Mouse (Mus musculus): ENCODE results near the gene Zbtb41. TPM values are rescaled to one million over a fixed set of nuclear protein-coding genes. Genes with fewer than 3 reads are reported as not detected.
A peak's percentile ranks its signal among the peaks of the same experiment; 100 is the strongest.

The Zbtb41 gene
- polyA plus RNA-seq, 1 experiment from 2014 or later, result 9.9 TPM

DNA sequence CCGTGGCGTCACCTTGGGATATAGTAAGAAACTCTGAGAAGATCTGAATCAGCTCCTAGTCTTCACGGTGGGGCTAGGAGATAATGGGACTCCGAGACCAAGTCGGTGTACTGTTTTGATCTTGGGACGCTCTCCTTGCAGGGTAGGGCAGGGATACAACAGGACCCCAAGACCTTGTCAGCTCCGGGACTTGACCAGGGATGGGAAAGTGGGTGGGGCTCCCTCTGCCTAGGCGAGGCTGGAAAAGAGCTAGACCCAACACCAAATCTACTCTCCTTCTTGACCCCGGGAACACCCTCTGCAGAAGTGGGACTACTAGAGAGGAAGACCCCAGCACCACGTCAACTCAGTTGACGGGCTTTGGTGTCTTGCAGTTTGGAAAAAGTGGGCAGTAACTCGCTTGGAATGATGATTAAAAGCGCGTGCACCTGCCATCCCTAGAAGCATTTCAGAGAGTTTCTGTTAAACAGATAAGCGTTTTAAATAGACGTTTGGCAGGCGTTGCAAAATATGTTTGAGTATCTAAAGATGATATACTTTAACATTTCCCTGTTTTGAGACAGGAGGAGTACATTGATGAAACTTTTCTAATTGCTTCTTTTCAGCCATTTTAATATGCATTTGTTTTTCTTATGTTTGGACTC lies 33.3 kb downstream of the Zbtb41 start:
- Histone ChIP-seq H3K9me3 (ENCODE audit: low read length) (no peaks in the 10 kb centered on the region), H3K9ac (replicated peaks; ENCODE audit: low read length) (peak overlapping the region; percentile 72), H3K36me3 (ENCODE audit: insufficient read depth, low read length) (peaks cover 17% of the 10 kb centered on the region), H3K4me3 (ENCODE audit: low read length) (peak overlapping the region; percentile 85), H3K4me1 (ENCODE audit: insufficient read depth, low read length) (peaks cover 20% of the 10 kb centered on the region), H3K4me2 (replicated peaks; ENCODE audit: low read depth, low read length) (peak overlapping the region; percentile 77), H3K27ac (ENCODE audit: low read length) (peak overlapping the region; percentile 53; the same call in 1 of the 2 replicates), H3K27me3 (ENCODE audit: insufficient read depth, low read length) (no peaks in the 10 kb centered on the region)
- 3% methylated on average over 17 of the region's 17 CpGs for WGBS
- ATAC-seq (ENCODE audit: low FRiP score, low TSS enrichment), result peak; percentile 60

DNA sequence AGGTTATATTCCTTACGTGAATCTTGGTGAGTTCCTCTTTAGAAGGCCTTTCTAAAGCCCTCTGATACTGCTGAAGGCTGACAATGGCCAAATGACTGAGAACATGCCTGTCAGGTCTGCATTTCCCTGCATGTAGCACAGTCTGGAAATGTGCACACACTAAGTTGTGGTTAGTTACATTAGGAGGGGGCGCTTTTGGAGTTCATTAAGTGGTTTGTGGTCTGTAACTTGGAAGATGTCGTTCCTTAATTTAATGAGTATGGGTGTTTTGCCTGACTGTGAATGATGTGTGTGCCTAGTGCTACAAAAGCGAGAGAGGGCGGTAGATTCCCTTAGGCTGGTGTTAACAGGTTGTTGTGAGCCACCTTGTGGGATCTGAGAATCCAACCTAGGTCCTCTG lies 38.7 kb downstream of the Zbtb41 start:
- Histone ChIP-seq H3K27ac (ENCODE audit: low read length) (no peak overlapping the region), H3K9ac (replicated peaks; ENCODE audit: low read length) (no peak overlapping the region), H3K4me1 (ENCODE audit: insufficient read depth, low read length) (peaks cover 16% of the 10 kb centered on the region), H3K9me3 (ENCODE audit: low read length) (no peaks in the 10 kb centered on the region), H3K4me3 (ENCODE audit: low read length) (no peak overlapping the region), H3K36me3 (ENCODE audit: insufficient read depth, low read length) (peaks cover 37% of the 10 kb centered on the region), H3K27me3 (ENCODE audit: insufficient read depth, low read length) (no peaks in the 10 kb centered on the region), H3K4me2 (replicated peaks; ENCODE audit: low read depth, low read length) (no peak overlapping the region)
- WGBS, result 80% methylated on average over 5 of the region's 5 CpGs
- ATAC-seq (ENCODE audit: low FRiP score, low TSS enrichment), result no peak

DNA sequence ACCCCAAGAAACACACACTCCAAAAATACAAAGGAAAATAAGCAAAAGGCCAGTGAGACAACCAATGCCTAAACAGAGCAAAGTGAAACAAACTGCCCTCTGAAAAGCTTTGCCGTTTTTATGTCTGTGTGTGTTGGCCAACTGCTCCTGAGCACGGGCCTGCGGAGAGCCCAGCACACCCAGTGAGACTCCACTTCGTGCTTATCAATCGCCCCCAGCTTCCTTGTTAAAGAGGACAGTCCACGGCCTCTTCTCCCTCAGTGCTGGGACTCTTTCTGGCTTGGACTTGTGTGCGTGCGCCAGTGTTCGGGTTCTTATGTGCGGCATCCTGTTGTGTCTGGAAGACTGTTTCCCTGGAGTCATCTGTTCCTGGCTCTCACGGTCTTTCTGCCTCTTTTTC lies 43.8 kb downstream of the Zbtb41 start:
- Histone ChIP-seq H3K9me3 (ENCODE audit: low read length) (no peaks in the 10 kb centered on the region), H3K9ac (replicated peaks; ENCODE audit: low read length) (no peak overlapping the region), H3K36me3 (ENCODE audit: insufficient read depth, low read length) (peaks cover 52% of the 10 kb centered on the region), H3K27me3 (ENCODE audit: insufficient read depth, low read length) (no peaks in the 10 kb centered on the region), H3K4me1 (ENCODE audit: insufficient read depth, low read length) (no peaks in the 10 kb centered on the region), H3K4me3 (ENCODE audit: low read length) (no peak overlapping the region), H3K4me2 (replicated peaks; ENCODE audit: low read depth, low read length) (no peak overlapping the region), H3K27ac (ENCODE audit: low read length) (no peak overlapping the region)
- 94% methylated on average over 11 of the region's 11 CpGs for WGBS
- no peak for ATAC-seq (ENCODE audit: low FRiP score, low TSS enrichment)

- no peak for ATAC-seq (ENCODE audit: low FRiP score, low TSS enrichment)
- no peak overlapping the region for H3K27ac ChIP-seq (ENCODE audit: low read length)
- no peak overlapping the region for H3K4me3 ChIP-seq (ENCODE audit: low read length)
- no peak overlapping the region for H3K4me2 ChIP-seq (replicated peaks; ENCODE audit: low read depth, low read length)
- H3K9ac ChIP-seq (replicated peaks; ENCODE audit: low read length), result no peak overlapping the region
- H3K4me1 ChIP-seq (ENCODE audit: insufficient read depth, low read length), result no peaks in the 10 kb centered on the region
- 93% methylated on average over 11 of the region's 11 CpGs for WGBS
- H3K27me3 ChIP-seq (ENCODE audit: insufficient read depth, low read length), result no peaks in the 10 kb centered on the region
- H3K36me3 ChIP-seq (ENCODE audit: insufficient read depth, low read length), result peaks cover 65% of the 10 kb centered on the region
- H3K9me3 ChIP-seq (ENCODE audit: low read length), result no peaks in the 10 kb centered on the region
Measured at GRCm38 (mm10) chr1:139478898-139479297, 56.8 kb downstream of the Zbtb41 start.

DNA sequence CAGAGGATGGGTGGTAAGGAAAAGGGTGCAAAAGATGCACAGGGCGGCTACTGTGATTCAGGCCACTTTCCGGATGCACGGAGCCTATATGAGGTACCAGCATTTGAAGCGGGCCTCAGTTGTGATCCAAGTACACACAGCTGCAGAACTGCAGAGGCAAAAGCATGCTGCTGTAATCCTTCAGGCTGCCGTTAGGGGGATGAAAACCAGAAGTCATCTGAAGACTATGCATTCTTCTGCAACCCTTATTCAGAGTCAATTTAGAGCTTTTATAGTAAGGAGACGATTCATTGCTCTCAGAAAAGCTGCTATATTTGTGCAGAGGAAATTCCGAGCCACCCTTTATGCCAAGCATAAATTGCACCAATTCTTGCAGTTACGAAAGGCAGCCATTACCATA lies 58.2 kb downstream of the Zbtb41 start:
- H3K4me3 ChIP-seq (ENCODE audit: low read length), result no peak overlapping the region
- H3K4me1 ChIP-seq (ENCODE audit: insufficient read depth, low read length), result no peaks in the 10 kb centered on the region
- peaks cover 57% of the 10 kb centered on the region for H3K36me3 ChIP-seq (ENCODE audit: insufficient read depth, low read length)
- H3K4me2 ChIP-seq (replicated peaks; ENCODE audit: low read depth, low read length), result no peak overlapping the region
- H3K9ac ChIP-seq (replicated peaks; ENCODE audit: low read length), result no peak overlapping the region
- no peak overlapping the region for H3K27ac ChIP-seq (ENCODE audit: low read length)
- H3K27me3 ChIP-seq (ENCODE audit: insufficient read depth, low read length), result no peaks in the 10 kb centered on the region
- no peak for ATAC-seq (ENCODE audit: low FRiP score, low TSS enrichment)
- 92% methylated on average over 8 of the region's 8 CpGs for WGBS
- no peaks in the 10 kb centered on the region for H3K9me3 ChIP-seq (ENCODE audit: low read length)

DNA sequence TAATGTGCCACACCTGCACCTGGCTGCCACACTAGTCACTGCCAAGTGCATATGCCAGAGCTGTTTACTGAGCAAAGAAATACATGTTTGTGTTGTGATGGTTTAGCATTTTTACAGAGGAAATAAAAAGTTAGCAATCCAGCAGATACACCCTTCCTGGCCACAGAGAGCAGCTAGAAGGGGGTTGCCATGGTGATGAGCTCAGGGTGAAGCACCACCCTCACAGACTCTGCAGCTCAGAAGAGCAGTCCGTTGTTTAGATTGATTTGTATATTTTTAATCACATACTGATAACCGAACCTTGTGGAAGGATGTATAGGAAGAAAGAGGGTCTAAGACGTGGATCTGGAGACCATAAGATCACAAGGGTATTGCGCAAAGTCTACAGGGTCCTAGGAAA lies 59.1 kb downstream of the Zbtb41 start:
- Histone ChIP-seq H3K9ac (replicated peaks; ENCODE audit: low read length) (no peak overlapping the region), H3K36me3 (ENCODE audit: insufficient read depth, low read length) (peaks cover 50% of the 10 kb centered on the region)
- no peak for ATAC-seq (ENCODE audit: low FRiP score, low TSS enrichment)

GRCm38 (mm10) chr1:139494630-139495029 lies 72.5 kb downstream of the Zbtb41 start:
- no peak for ATAC-seq (ENCODE audit: low FRiP score, low TSS enrichment)
- Histone ChIP-seq H3K4me1 (ENCODE audit: insufficient read depth, low read length) (no peaks in the 10 kb centered on the region), H3K27ac (ENCODE audit: low read length) (no peak overlapping the region), H3K9ac (replicated peaks; ENCODE audit: low read length) (no peak overlapping the region), H3K36me3 (ENCODE audit: insufficient read depth, low read length) (peaks cover 36% of the 10 kb centered on the region), H3K4me3 (ENCODE audit: low read length) (no peak overlapping the region), H3K27me3 (ENCODE audit: insufficient read depth, low read length) (no peaks in the 10 kb centered on the region), H3K4me2 (replicated peaks; ENCODE audit: low read depth, low read length) (no peak overlapping the region), H3K9me3 (ENCODE audit: low read length) (no peaks in the 10 kb centered on the region)
- 91% methylated on average over 3 of the region's 3 CpGs for whole genome bisulfite sequencing

More for the DNA sequence above, 59.1 kb downstream of the Zbtb41 start:
- Histone ChIP-seq H3K27me3 (ENCODE audit: insufficient read depth, low read length) (no peaks in the 10 kb centered on the region), H3K27ac (ENCODE audit: low read length) (no peak overlapping the region), H3K4me2 (replicated peaks; ENCODE audit: low read depth, low read length) (no peak overlapping the region), H3K9me3 (ENCODE audit: low read length) (no peaks in the 10 kb centered on the region), H3K4me3 (ENCODE audit: low read length) (no peak overlapping the region), H3K4me1 (ENCODE audit: insufficient read depth, low read length) (no peaks in the 10 kb centered on the region)
- 89% methylated on average over 4 of the region's 4 CpGs for WGBS

- Histone ChIP-seq H3K27ac (ENCODE audit: low read length) (no peak overlapping the region), H3K4me3 (ENCODE audit: low read length) (no peak overlapping the region), H3K36me3 (ENCODE audit: insufficient read depth, low read length) (peaks cover 29% of the 10 kb centered on the region), H3K4me2 (replicated peaks; ENCODE audit: low read depth, low read length) (no peak overlapping the region), H3K9ac (replicated peaks; ENCODE audit: low read length) (no peak overlapping the region), H3K4me1 (ENCODE audit: insufficient read depth, low read length) (no peaks in the 10 kb centered on the region), H3K9me3 (ENCODE audit: low read length) (no peaks in the 10 kb centered on the region), H3K27me3 (ENCODE audit: insufficient read depth, low read length) (no peaks in the 10 kb centered on the region)
- no peak for ATAC-seq (ENCODE audit: low FRiP score, low TSS enrichment)
- 84% methylated on average over 2 of the region's 2 CpGs for WGBS
Measured at GRCm38 (mm10) chr1:139495408-139495807, 73.3 kb downstream of the Zbtb41 start.

- no peak overlapping the region for H3K27ac ChIP-seq (ENCODE audit: low read length)
- H3K36me3 ChIP-seq (ENCODE audit: insufficient read depth, low read length), result peaks cover 26% of the 10 kb centered on the region
- ATAC-seq (ENCODE audit: low FRiP score, low TSS enrichment), result no peak
- no peak overlapping the region for H3K4me3 ChIP-seq (ENCODE audit: low read length)
- no peaks in the 10 kb centered on the region for H3K9me3 ChIP-seq (ENCODE audit: low read length)
- H3K4me1 ChIP-seq (ENCODE audit: insufficient read depth, low read length), result no peaks in the 10 kb centered on the region
- 92% methylated on average over 3 of the region's 3 CpGs for WGBS
- no peaks in the 10 kb centered on the region for H3K27me3 ChIP-seq (ENCODE audit: insufficient read depth, low read length)
- no peak overlapping the region for H3K4me2 ChIP-seq (replicated peaks; ENCODE audit: low read depth, low read length)
- no peak overlapping the region for H3K9ac ChIP-seq (replicated peaks; ENCODE audit: low read length)
Measured at GRCm38 (mm10) chr1:139496212-139496611, 74.1 kb downstream of the Zbtb41 start.

- no peak overlapping the region for H3K4me2 ChIP-seq (replicated peaks; ENCODE audit: low read depth, low read length)
- no peak for ATAC-seq (ENCODE audit: low FRiP score, low TSS enrichment)
Measured at GRCm38 (mm10) chr1:139499751-139500150, 77.7 kb downstream of the Zbtb41 start.

More at GRCm38 (mm10) chr1:139499751-139500150, 77.7 kb downstream of the Zbtb41 start:
- Histone ChIP-seq H3K9me3 (ENCODE audit: low read length) (no peaks in the 10 kb centered on the region), H3K4me1 (ENCODE audit: insufficient read depth, low read length) (no peaks in the 10 kb centered on the region), H3K9ac (replicated peaks; ENCODE audit: low read length) (no peak overlapping the region), H3K27ac (ENCODE audit: low read length) (no peak overlapping the region), H3K4me3 (ENCODE audit: low read length) (no peak overlapping the region), H3K36me3 (ENCODE audit: insufficient read depth, low read length) (0 out of 2 replicates have a peak, but pooled peaks cover 3% of the 10 kb centered on the region), H3K27me3 (ENCODE audit: insufficient read depth, low read length) (no peaks in the 10 kb centered on the region)
